Mouse (Mus musculus): Measurements from ENCODE around the gene Slc35f1. TPM values are rescaled to one million over a fixed set of nuclear protein-coding genes. Genes with fewer than 3 reads are reported as not detected.
A peak's percentile ranks its signal among the peaks of the same experiment; 100 is the strongest.

Gene Slc35f1
- polyA plus RNA-seq, 1 experiment from 2014 or later: 30.5 TPM

DNA sequence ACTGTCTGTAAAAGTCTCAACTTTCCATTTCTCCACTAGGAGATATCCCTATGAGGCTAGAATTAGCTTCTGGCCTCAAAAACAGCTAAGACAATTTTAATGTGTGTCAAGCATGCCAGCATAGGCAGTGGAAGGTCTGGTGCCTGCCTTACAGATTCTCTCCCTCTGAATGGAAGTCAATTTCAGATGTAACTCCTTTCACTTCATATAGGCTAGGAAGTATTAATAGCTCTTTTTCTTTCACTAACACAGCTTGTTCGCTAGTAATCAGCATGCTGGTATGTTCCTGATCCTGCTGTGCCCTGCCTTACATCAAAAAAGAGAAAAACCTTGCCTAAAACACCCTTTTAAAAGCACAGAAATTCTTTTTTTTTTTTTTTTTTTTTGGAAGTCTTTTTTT is 70.2 kb downstream of the Slc35f1 start:
- WGBS: 94% methylated on average over 1 of the region's 1 CpGs
- ATAC-seq (ENCODE audit: low FRiP score): no peak

DNA sequence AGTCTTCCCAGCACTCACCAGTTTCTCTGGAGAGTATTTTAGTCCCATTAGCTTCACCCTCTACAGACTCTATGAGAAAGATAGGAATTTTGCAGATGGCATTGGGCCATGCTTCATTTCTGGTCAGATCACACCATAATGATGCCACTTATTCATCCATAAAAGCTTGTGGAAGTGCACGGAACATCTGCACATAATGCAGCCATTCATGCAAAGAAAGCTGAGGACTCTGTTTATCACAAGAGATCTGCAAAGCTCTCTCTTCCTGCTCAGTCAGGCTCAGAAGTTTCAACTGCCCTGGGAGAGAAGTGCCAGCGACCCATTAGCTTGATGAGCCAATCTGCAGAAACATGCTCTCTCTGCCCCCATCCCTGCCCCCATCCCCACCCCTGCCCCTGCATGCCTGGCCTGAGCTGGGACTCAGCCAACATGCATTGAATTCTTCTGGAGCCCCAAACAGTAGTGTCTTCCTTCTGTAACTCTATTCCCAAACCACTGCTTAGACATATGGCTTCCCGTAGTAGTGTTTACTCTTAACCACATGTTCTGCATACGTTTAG is 89.7 kb downstream of the Slc35f1 start:
- H3K27me3 ChIP-seq (ENCODE audit: control insufficient read depth, insufficient read depth, low read length): no peaks in the 10 kb centered on the region
- 0 out of 2 replicates have a peak, but pooled peaks cover 4% of the 10 kb centered on the region for H3K9me3 ChIP-seq (ENCODE audit: control insufficient read depth, low read length)
- no peak overlapping the region for H3K4me2 ChIP-seq (replicated peaks)
- H3K4me3 ChIP-seq (replicated peaks; ENCODE audit: low read length): no peak overlapping the region
- H3K36me3 ChIP-seq (replicated peaks; ENCODE audit: control insufficient read depth, insufficient read depth): no peaks in the 10 kb centered on the region
- no peak overlapping the region for H3K27ac ChIP-seq
- ATAC-seq (ENCODE audit: low FRiP score) (peak; percentile 66), DNase-seq (ENCODE audit: low spot score) (no peak)
- 51% methylated on average over 4 of the region's 4 CpGs for WGBS
- H3K9ac ChIP-seq: no peak overlapping the region
- H3K4me1 ChIP-seq (replicated peaks; ENCODE audit: control insufficient read depth, insufficient read depth, low read length): no peaks in the 10 kb centered on the region

More for the DNA sequence above, 70.2 kb downstream of the Slc35f1 start:
- no peaks in the 10 kb centered on the region for H3K4me1 ChIP-seq (replicated peaks; ENCODE audit: control insufficient read depth, insufficient read depth, low read length)
- H3K9ac ChIP-seq: no peak overlapping the region
- H3K9me3 ChIP-seq (ENCODE audit: control insufficient read depth, low read length): no peaks in the 10 kb centered on the region
- no peaks in the 10 kb centered on the region for H3K36me3 ChIP-seq (replicated peaks; ENCODE audit: control insufficient read depth, insufficient read depth)
- no peak overlapping the region for H3K4me3 ChIP-seq (replicated peaks; ENCODE audit: low read length)
- no peak overlapping the region for H3K4me2 ChIP-seq (replicated peaks)
- no peak overlapping the region for H3K27ac ChIP-seq
- H3K27me3 ChIP-seq (ENCODE audit: control insufficient read depth, insufficient read depth, low read length): no peaks in the 10 kb centered on the region
- no peak for DNase-seq (ENCODE audit: low spot score)

DNA sequence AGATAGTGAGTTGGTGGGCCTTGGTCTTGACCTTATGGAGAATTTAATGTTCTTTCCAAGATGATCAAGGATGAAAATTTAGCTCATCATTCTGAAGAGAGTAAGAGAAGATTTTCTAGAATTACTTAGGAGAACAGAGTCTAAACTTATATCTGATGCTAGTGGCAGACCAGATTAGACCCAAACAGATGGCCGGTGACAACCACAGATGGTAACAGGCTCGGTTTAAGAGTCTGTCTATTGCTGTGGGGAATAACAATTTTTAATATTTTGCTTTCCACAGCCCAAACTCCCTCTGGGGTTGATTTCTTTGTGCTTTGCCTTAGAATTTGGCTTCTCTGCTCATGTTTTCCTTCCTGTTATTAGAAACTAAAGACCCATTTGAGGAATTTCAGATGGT is 96.7 kb downstream of the Slc35f1 start:
- no peaks in the 10 kb centered on the region for H3K9me3 ChIP-seq (ENCODE audit: control insufficient read depth, low read length)

DNA sequence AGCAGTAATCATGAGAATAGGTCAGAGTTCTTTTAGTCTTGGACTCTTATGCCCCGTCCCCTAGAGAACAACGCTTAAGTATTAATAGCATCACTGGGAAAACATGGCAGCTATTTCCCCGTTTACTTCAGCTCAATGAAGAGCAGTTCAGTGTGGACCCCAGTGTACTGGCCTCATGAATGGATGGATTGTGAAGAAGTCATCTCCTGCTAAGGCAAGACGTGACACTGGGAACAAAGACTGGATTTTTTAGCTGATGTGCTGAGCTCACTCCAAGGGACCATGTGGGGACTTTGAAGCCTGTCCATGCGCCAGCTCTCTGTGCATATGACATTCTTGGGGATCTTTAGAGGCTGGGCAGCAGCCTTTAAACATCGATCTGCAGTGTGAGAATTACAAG is 101.2 kb downstream of the Slc35f1 start:
- DNase-seq (ENCODE audit: low spot score) (no peak), ATAC-seq (ENCODE audit: low FRiP score) (peak; percentile 62; the same call in 1 of the 2 replicates)
- 65% methylated on average over 6 of the region's 6 CpGs for WGBS
- H3K9ac ChIP-seq: no peak overlapping the region
- H3K27me3 ChIP-seq (ENCODE audit: control insufficient read depth, insufficient read depth, low read length): no peaks in the 10 kb centered on the region
- H3K27ac ChIP-seq: no peak overlapping the region
- H3K36me3 ChIP-seq (replicated peaks; ENCODE audit: control insufficient read depth, insufficient read depth): no peaks in the 10 kb centered on the region
- no peaks in the 10 kb centered on the region for H3K4me1 ChIP-seq (replicated peaks; ENCODE audit: control insufficient read depth, insufficient read depth, low read length)
- no peak overlapping the region for H3K4me3 ChIP-seq (replicated peaks; ENCODE audit: low read length)
- H3K9me3 ChIP-seq (ENCODE audit: control insufficient read depth, low read length): no peaks in the 10 kb centered on the region
- no peak overlapping the region for H3K4me2 ChIP-seq (replicated peaks)

More for the DNA sequence above, 96.7 kb downstream of the Slc35f1 start:
- Histone ChIP-seq H3K4me3 (replicated peaks; ENCODE audit: low read length) (no peak overlapping the region), H3K36me3 (replicated peaks; ENCODE audit: control insufficient read depth, insufficient read depth) (no peaks in the 10 kb centered on the region), H3K27ac (no peak overlapping the region), H3K9ac (no peak overlapping the region), H3K4me1 (replicated peaks; ENCODE audit: control insufficient read depth, insufficient read depth, low read length) (no peaks in the 10 kb centered on the region), H3K27me3 (ENCODE audit: control insufficient read depth, insufficient read depth, low read length) (no peaks in the 10 kb centered on the region), H3K4me2 (replicated peaks) (no peak overlapping the region)
- DNase-seq (ENCODE audit: low spot score) (no peak), ATAC-seq (ENCODE audit: low FRiP score) (no peak)
- 77% methylated on average over 2 of the region's 2 CpGs for WGBS

DNA sequence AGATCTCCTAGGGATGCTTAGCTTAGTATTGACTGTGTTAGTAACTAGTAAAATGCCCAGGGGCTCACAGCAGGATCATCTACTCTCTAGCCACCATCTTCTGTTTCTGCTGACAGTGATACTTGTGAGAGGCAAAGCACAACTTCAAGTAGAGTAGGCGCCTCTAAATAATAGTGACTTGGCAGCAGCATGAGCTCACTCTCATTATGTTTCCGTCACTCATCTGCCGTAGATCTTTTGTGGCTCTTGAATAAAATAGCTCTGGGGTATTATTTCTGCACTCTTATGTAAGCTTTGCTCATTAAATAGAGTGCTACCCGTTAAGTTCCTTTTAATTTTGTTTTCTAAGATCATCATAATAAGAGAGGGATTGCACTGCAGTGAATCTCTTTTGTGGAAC is 107.1 kb downstream of the Slc35f1 start:
- H3K27me3 ChIP-seq (ENCODE audit: control insufficient read depth, insufficient read depth, low read length): no peaks in the 10 kb centered on the region
- no peak for ATAC-seq (ENCODE audit: low FRiP score)
- no peak overlapping the region for H3K4me2 ChIP-seq (replicated peaks)
- H3K9ac ChIP-seq: no peak overlapping the region
- H3K36me3 ChIP-seq (replicated peaks; ENCODE audit: control insufficient read depth, insufficient read depth): no peaks in the 10 kb centered on the region
- 20% methylated on average over 4 of the region's 4 CpGs for WGBS
- H3K4me3 ChIP-seq (replicated peaks; ENCODE audit: low read length): no peak overlapping the region
- no peak overlapping the region for H3K27ac ChIP-seq
- no peaks in the 10 kb centered on the region for H3K9me3 ChIP-seq (ENCODE audit: control insufficient read depth, low read length)
- DNase-seq (ENCODE audit: low spot score): no peak
- no peaks in the 10 kb centered on the region for H3K4me1 ChIP-seq (replicated peaks; ENCODE audit: control insufficient read depth, insufficient read depth, low read length)

DNA sequence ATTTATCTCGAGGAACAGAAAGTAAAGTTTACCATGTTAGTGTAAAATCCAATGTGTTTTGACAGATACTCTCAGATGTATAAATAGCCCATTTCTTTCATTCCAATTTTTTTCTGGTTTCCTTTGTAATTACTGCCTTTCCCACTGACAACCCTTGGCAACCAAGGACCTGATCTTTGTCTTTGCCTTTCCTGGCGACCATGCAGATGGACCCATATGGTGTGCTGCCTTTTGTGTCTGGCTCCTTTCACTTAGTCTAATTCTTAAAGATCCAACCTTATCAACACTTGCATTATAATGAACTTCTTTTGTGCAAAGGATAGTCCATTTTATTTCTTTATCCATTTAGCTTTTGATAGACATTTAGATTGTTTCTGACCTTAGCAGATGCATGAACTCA is 117.5 kb downstream of the Slc35f1 start:
- ATAC-seq (ENCODE audit: low FRiP score): no peak
- H3K4me2 ChIP-seq (replicated peaks): no peak overlapping the region
- H3K4me1 ChIP-seq (replicated peaks; ENCODE audit: control insufficient read depth, insufficient read depth, low read length): no peaks in the 10 kb centered on the region
- H3K9me3 ChIP-seq (ENCODE audit: control insufficient read depth, low read length): no peaks in the 10 kb centered on the region
- no peaks in the 10 kb centered on the region for H3K27me3 ChIP-seq (ENCODE audit: control insufficient read depth, insufficient read depth, low read length)
- H3K9ac ChIP-seq: no peak overlapping the region
- DNase-seq (ENCODE audit: low spot score): no peak
- H3K36me3 ChIP-seq (replicated peaks; ENCODE audit: control insufficient read depth, insufficient read depth): no peaks in the 10 kb centered on the region
- H3K4me3 ChIP-seq (replicated peaks; ENCODE audit: low read length): no peak overlapping the region
- no peak overlapping the region for H3K27ac ChIP-seq
- 26% methylated on average over 2 of the region's 2 CpGs for WGBS

DNA sequence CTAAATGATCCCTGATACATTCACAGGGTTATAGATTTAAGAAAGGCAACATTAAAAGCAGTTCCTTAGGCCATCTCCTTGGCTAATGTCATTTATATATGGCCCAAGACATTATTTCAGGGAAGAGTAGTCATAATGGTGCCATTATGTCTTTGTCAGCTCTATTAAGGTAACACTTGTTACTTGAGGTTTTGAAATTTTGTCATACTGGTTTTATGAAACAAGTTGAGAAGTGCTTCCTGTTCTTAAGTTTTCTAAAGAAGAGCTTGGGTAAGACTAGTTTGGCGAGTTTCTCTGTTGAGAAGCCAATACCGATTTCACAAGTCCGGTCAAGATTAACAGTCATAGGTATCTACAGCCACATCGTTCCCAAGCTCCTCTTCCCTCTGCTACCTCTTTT is 122.5 kb downstream of the Slc35f1 start:
- Histone ChIP-seq H3K9me3 (ENCODE audit: control insufficient read depth, low read length) (no peaks in the 10 kb centered on the region), H3K9ac (no peak overlapping the region), H3K4me1 (replicated peaks; ENCODE audit: control insufficient read depth, insufficient read depth, low read length) (no peaks in the 10 kb centered on the region), H3K4me2 (replicated peaks) (no peak overlapping the region), H3K27me3 (ENCODE audit: control insufficient read depth, insufficient read depth, low read length) (no peaks in the 10 kb centered on the region), H3K4me3 (replicated peaks; ENCODE audit: low read length) (no peak overlapping the region), H3K27ac (no peak overlapping the region), H3K36me3 (replicated peaks; ENCODE audit: control insufficient read depth, insufficient read depth) (no peaks in the 10 kb centered on the region)
- WGBS: 98% methylated on average over 4 of the region's 4 CpGs
- no peak for DNase-seq (ENCODE audit: low spot score)
- ATAC-seq (ENCODE audit: low FRiP score): no peak

DNA sequence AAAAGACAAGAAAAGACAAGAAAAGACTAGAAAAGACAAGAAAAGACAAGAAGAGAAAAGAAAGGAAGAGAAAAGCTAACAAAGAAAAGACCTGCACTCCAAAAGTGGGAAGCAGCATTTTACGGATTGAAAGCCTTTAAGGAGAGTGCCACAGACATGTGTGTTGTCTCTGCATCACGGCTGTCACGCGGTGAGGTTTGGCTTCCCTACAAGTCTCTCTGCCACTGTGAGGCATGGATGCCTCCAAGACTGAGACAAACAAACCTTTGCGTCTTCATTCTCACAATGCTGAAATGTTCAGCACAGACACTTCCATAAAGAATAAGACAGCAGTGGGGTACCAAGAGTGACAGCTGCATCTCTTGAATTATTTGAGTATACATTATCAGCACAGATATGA is 124.0 kb downstream of the Slc35f1 start:
- ATAC-seq (ENCODE audit: low FRiP score): no peak
- 84% methylated on average over 5 of the region's 5 CpGs for WGBS

DNA sequence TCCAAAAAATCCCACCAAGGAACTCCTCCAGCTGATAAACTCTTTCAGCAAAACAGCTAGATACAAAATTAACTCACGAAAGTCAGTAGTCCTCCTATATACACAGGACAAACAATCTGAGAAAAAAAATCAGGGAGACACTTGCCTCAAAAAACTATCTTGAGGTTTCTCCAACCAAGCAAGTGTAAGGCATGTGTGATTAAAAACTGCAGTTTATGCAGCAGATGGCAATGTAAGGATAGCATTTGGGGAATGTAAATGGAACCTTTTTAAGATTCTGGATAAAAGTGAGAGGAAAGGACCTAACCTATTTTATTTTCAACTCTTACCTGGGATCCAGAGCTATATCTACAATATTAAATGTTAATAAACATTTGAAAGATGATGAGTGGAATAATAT is 129.3 kb downstream of the Slc35f1 start:
- DNase-seq (ENCODE audit: low spot score) (no peak), ATAC-seq (ENCODE audit: low FRiP score) (no peak)
- H3K4me2 ChIP-seq (replicated peaks): no peak overlapping the region
- H3K4me3 ChIP-seq (replicated peaks; ENCODE audit: low read length): no peak overlapping the region
- no peaks in the 10 kb centered on the region for H3K36me3 ChIP-seq (replicated peaks; ENCODE audit: control insufficient read depth, insufficient read depth)
- H3K9ac ChIP-seq: no peak overlapping the region
- no peak overlapping the region for H3K27ac ChIP-seq
- no peaks in the 10 kb centered on the region for H3K27me3 ChIP-seq (ENCODE audit: control insufficient read depth, insufficient read depth, low read length)
- 89% methylated on average over 1 of the region's 1 CpGs for WGBS
- H3K9me3 ChIP-seq (ENCODE audit: control insufficient read depth, low read length): no peaks in the 10 kb centered on the region
- H3K4me1 ChIP-seq (replicated peaks; ENCODE audit: control insufficient read depth, insufficient read depth, low read length): no peaks in the 10 kb centered on the region

More for the DNA sequence above, 124.0 kb downstream of the Slc35f1 start:
- Histone ChIP-seq H3K36me3 (replicated peaks; ENCODE audit: control insufficient read depth, insufficient read depth) (no peaks in the 10 kb centered on the region), H3K9ac (no peak overlapping the region), H3K27ac (no peak overlapping the region), H3K4me1 (replicated peaks; ENCODE audit: control insufficient read depth, insufficient read depth, low read length) (no peaks in the 10 kb centered on the region), H3K27me3 (ENCODE audit: control insufficient read depth, insufficient read depth, low read length) (no peaks in the 10 kb centered on the region), H3K4me3 (replicated peaks; ENCODE audit: low read length) (no peak overlapping the region), H3K9me3 (ENCODE audit: control insufficient read depth, low read length) (no peaks in the 10 kb centered on the region), H3K4me2 (replicated peaks) (no peak overlapping the region)
- no peak for DNase-seq (ENCODE audit: low spot score)

DNA sequence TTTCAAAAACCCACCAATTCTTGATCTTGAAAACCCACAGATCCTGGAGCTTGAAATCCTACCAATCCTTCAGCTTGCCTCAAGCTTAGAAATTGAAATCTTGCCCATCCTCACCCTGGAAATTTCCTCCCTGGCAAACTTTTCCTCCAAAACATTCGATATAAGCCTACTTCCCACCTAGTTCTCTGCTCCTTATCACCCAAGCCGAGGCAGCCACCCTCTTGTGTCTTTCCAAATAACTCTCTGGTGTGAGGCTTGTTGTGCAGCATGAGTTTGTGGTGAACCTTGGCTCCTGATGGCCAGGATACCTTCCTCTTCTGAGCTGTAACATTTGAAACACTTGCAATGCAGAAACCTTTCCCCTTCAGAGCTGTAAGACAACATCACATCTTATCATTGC is 132.6 kb downstream of the Slc35f1 start:
- Histone ChIP-seq H3K4me2 (replicated peaks) (no peak overlapping the region), H3K27ac (no peak overlapping the region), H3K27me3 (ENCODE audit: control insufficient read depth, insufficient read depth, low read length) (no peaks in the 10 kb centered on the region), H3K9ac (no peak overlapping the region), H3K9me3 (ENCODE audit: control insufficient read depth, low read length) (no peaks in the 10 kb centered on the region), H3K4me1 (replicated peaks; ENCODE audit: control insufficient read depth, insufficient read depth, low read length) (no peaks in the 10 kb centered on the region), H3K4me3 (replicated peaks; ENCODE audit: low read length) (no peak overlapping the region), H3K36me3 (replicated peaks; ENCODE audit: control insufficient read depth, insufficient read depth) (no peaks in the 10 kb centered on the region)
- DNase-seq (ENCODE audit: low spot score): no peak
- ATAC-seq (ENCODE audit: low FRiP score): no peak
- WGBS: 96% methylated on average over 2 of the region's 2 CpGs

Data from hindbrain, embryonic 14.5 days (tissue).